8 mouse cellular contexts compared by ENCODE assay signal in the genomic region with DNA sequence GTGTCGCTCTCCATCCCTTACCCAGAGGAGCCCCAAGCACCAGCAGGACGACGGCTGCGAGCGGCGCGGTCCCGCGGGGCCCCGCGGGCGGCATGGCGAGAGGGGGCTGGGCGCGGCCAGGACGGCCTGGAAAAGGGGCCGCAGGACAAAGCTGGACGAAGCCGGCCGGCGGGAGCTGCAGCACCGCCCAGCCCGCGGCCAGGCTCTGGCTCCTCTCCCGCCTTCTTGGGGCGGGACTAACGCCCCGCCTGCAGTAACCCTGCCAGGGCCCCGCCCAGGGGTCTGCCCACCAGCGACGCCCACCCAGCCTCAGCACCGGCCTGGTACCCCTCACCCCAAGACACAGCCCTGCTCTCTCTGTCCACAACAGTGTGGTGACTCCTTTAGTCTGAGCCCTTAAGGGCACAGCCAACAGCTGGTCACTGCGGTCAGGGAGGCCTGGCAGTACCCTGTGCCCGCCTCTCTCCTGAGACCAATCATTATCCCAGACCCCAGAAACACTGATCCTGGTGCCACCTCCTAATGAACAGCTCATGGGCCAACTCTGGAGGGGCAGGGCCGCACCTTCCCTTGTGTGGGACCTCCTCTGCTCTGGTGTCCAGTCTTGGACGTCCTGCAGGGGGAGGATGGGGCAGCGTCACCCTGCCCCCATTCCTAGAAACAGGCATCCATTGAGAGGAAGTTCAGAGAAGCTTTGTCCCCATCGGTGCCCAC. TPM values are rescaled to one million over a fixed set of nuclear protein-coding genes. Genes with fewer than 3 reads are reported as not detected.
DNase-seq lines count a peak whose midpoint lies in the region; ATAC-seq and TF ChIP-seq lines count a peak whose summit lies in the region.

A gene (minus strand): TSS at position 370 of the 714 bp plus-strand sequence.

- H3K4me3 ChIP-seq in hindbrain, postnatal 0 days (ENCODE audit: low read length), result peak within 1 kb of the TSS; percentile 80

- WGBS in hindbrain, postnatal 0 days, result 1% methylated on average over 37 of the region's 38 CpGs

- H3K9ac ChIP-seq in hindbrain, postnatal 0 days (replicated peaks; ENCODE audit: low read length), result peak within 1 kb of the TSS; percentile 90

- intact Hi-C loops in left cerebral cortex, postnatal 14 days (cut with DNase I), result loop anchor here (5.0 kb wide), 1 partner anchor 228 kb away; a partner anchor contains a TSS

- peak; percentile 40 for TF ChIP-seq CTCF in hindbrain, postnatal 0 days (IDR thresholded peaks at IDR 0.05; ENCODE audit: low read depth)

- H3K4me2 ChIP-seq in hindbrain, postnatal 0 days (ENCODE audit: low read depth, low read length), result peak within 1 kb of the TSS; percentile 93

- no peaks in the 10 kb centered on the region for H3K36me3 ChIP-seq in hindbrain, postnatal 0 days (ENCODE audit: insufficient read depth, low read length)

- H3K27me3 ChIP-seq in hindbrain, postnatal 0 days (ENCODE audit: insufficient read depth, low read length), result no peaks in the 10 kb centered on the region

- DNase-seq in adrenal gland, adult 8-10 months, result peak; percentile 41
- peak; percentile 60 to 79 for DNase-seq in cerebellum, postnatal 4 days (ENCODE audit: low spot score in 2 of 2)
- peak; percentile 62 to 66 for DNase-seq in gastrocnemius, adult 8-10 months (ENCODE audit: low spot score in 2 of 2)
- peak; percentile 88 for DNase-seq in hindbrain, postnatal 0 days (ENCODE audit: low spot score)
- peak; percentile 76 to 82 for DNase-seq in left cerebral cortex, postnatal 14 days (ENCODE audit: low spot score in 2 of 2)
- peak; percentile 76 for DNase-seq in right cerebral cortex, postnatal 14 days
- DNase-seq in c-Kit-positive CD71-positive TER-119-positive erythroid progenitor cells, embryonic 14.5 days (ENCODE audit: low spot score), result no peak

- H3K9me3 ChIP-seq in hindbrain, postnatal 0 days (ENCODE audit: low read length), result no peaks in the 10 kb centered on the region

- H3K4me1 ChIP-seq in hindbrain, postnatal 0 days (ENCODE audit: insufficient read depth, low read length), result peaks cover 22% of the 10 kb centered on the region

- ATAC-seq in hindbrain, postnatal 0 days, result peak; percentile 95
- ATAC-seq in megakaryocyte, adult 5-6 weeks (ENCODE audit: poor library complexity, severe bottlenecking), result peak; percentile 34

- H3K27ac ChIP-seq in hindbrain, postnatal 0 days, result peak within 1 kb of the TSS; percentile 90

RNA-seq across cellular contexts. Expression of the gene that starts here (rescaled TPM):
- total RNA-seq in adrenal gland, adult 8-10 months (2022), result 10 to 100 TPM in 1 of 4 experiments, 1 to 10 TPM in 3; 5.9 to 16.3 (median 8.5) TPM
- total RNA-seq in gastrocnemius, adult 8-10 months (2022), result 100 to 1,000 TPM; 128 to 167 (median 156) TPM
- 158 and 165 TPM in 2 replicates for total RNA-seq in hindbrain, postnatal 0 days (2014; rRNA removed)
- polyA plus RNA-seq in hindbrain, postnatal 0 days (2015; fragmentation: Nextera tagmentation; extraction: Ambion mirVana), result 160 and 161 TPM in 2 replicates
- 100 to 1,000 TPM; 159 to 165 TPM for total RNA-seq in left cerebral cortex, postnatal 14 days (2021)
- total RNA-seq in megakaryocyte, adult 5-6 weeks (2015), result not detected in 2 replicates
- total RNA-seq in megakaryocyte, adult 5-6 weeks (2017), result 0.53 TPM in 1 of 2 replicates, not detected in the other

Comparison
In these comparisons a context has a peak if more than half of its experiments do, and no peak if none do; other contexts are left out.
1. Peak in ATAC-seq in megakaryocyte, adult 5-6 weeks; RNA of the gene not detected or under 1 TPM.